Mouse (Mus musculus) common myeloid progenitor, adult 5-6 weeks (primary cell): ENCODE results near the gene Phf11c. TPM values are rescaled to one million over a fixed set of nuclear protein-coding genes. Genes with fewer than 3 reads are reported as not detected.
"Not testable (repeated sequence)": the region's sequence is repeated elsewhere in the genome, so short reads cannot be mapped to it uniquely, and the experiment has no call there.

Experiments used
- ATAC-seq: replicated peaks from 2 replicates; pipeline ENCODE4 v1.8.0; 2016; ENCODE audit warnings: low read depth, mild to moderate bottlenecking, moderate TSS enrichment, inconsistent platforms; ENCODE audit not compliant: poor library complexity, severe bottlenecking
- total RNA-seq: library from RNA; stranded (forward); fragments of 200-1000, 187-1606 nt; gene quantifications from 2 replicates; pipeline ENCODE4 v1.2.3, GENCODE M21; 2017

Gene Phf11c
- total RNA-seq, 1 experiment from 2014 or later = 0.69 TPM

- ATAC-seq = not testable (repeated sequence)
These were observed 59.1 kb downstream of the Phf11c start for GRCm38 (mm10) chr14:59336056-59336455.

Other genes starting within 250 kb of the Phf11c start
- not detected in 2 replicates for gene Gm5142, start 216.6 kb downstream of the Phf11c start, total RNA-seq
- 16.5 and 17.3 TPM in 2 replicates for gene Rcbtb1, start 194.2 kb downstream of the Phf11c start, total RNA-seq
- gene Gm6904, start 135.2 kb downstream of the Phf11c start, total RNA-seq = 3.2 TPM in 1 of 2 replicates, not detected in the other
- 0.46 and 2.0 TPM in 2 replicates for gene Phf11a, start 97.9 kb downstream of the Phf11c start, total RNA-seq
- gene Phf11b, start 54.0 kb downstream of the Phf11c start, total RNA-seq = 4.2 and 9.2 TPM in 2 replicates
- 1.5 TPM in 2 replicates for gene Phf11d, start 29.9 kb downstream of the Phf11c start, total RNA-seq
- 32.4 and 49.0 TPM in 2 replicates for gene Setdb2, start 45.5 kb upstream of the Phf11c start, total RNA-seq
- gene Cab39l, start 45.6 kb upstream of the Phf11c start, total RNA-seq = 27.5 and 30.2 TPM in 2 replicates
- 18.4 and 25.2 TPM in 2 replicates for gene Cdadc1, start 202.6 kb upstream of the Phf11c start, total RNA-seq
- gene Shisa2, start 229.9 kb upstream of the Phf11c start, total RNA-seq = 0.39 and 0.87 TPM in 2 replicates